Mouse (Mus musculus) heart, adult 2 months (tissue): ENCODE measurements around the gene Prrx1. TPM values are rescaled to one million over a fixed set of nuclear protein-coding genes. Genes with fewer than 3 reads are reported as not detected.

Source experiments
- DNase-seq, 2 experiments: peaks; one replicate each; pipeline ENCODE4 v3.0.0; 2021
- H3K27ac ChIP-seq: fragments of 200-600 bp; 2 replicates; pipeline ENCODE4 v1.8.1; 2022
- H3K27me3 ChIP-seq: fragments of 200-500 bp; 2 replicates; pipeline ENCODE4 v1.6.1; 2012; ENCODE audit warnings: mild to moderate bottlenecking, low read length, inconsistent platforms, mixed read lengths; ENCODE audit not compliant: control insufficient read depth, insufficient read depth
- H3K36me3 ChIP-seq: fragments of 200-500 bp; 2 replicates; pipeline ENCODE4 v1.6.1; 2012; ENCODE audit warnings: low read length, inconsistent platforms; ENCODE audit not compliant: control insufficient read depth, insufficient read depth
- H3K4me1 ChIP-seq: fragments of 200-500 bp; 2 replicates; pipeline ENCODE4 v1.6.1; 2011; ENCODE audit warnings: low read length; ENCODE audit not compliant: control insufficient read depth, insufficient read depth
- H3K4me3 ChIP-seq: fragments of 200-600 bp; 2 replicates; pipeline ENCODE4 v1.8.1; 2022
- H3K79me2 ChIP-seq: fragments of 200-500 bp; replicated peaks from 2 replicates; pipeline ENCODE4 v1.6.1; 2012; ENCODE audit warnings: mild to moderate bottlenecking, inconsistent platforms, low read length, moderate library complexity, mixed read lengths; ENCODE audit not compliant: control insufficient read depth, insufficient read depth
- H3K9ac ChIP-seq: fragments of 200-500 bp; 2 replicates; pipeline ENCODE4 v1.6.1; 2012; ENCODE audit warnings: low read depth, mild to moderate bottlenecking, control low read depth, inconsistent platforms, low read length, mixed read lengths
- CTCF ChIP-seq: fragments of 200-600 bp; IDR thresholded peaks from 2 replicates; pipeline ENCODE4 v1.8.1; 2022; ENCODE audit warnings: antibody characterized with exemption, mild to moderate bottlenecking, moderate library complexity
- EP300 ChIP-seq: fragments of 200-500 bp; IDR thresholded peaks from 2 replicates; pipeline ENCODE4 v1.6.1; 2011; ENCODE audit warnings: low read depth, low read length, control low read depth; ENCODE audit not compliant: insufficient read depth
- POLR2A ChIP-seq: fragments of 200-500 bp; IDR thresholded peaks from 2 replicates; pipeline ENCODE4 v1.6.1; 2011; ENCODE audit warnings: mild to moderate bottlenecking, low read depth, low read length, control low read depth; ENCODE audit not compliant: insufficient read depth
- WGBS: fragments of 180-500 bp; shearing (Covaris S2); methylation state at CpG from one replicate; pipeline ENCODE4 v1.1.7; 2018; 5-methylcytosine and 5-hydroxymethylcytosine counted together
- intact Hi-C: fragments of 180-260 bp; cut with DNase I; formaldehyde crosslinking; loops from one replicate; pipeline ENCODE4 v1.15.1; 2025
- polyA plus RNA-seq: library from polyadenylated mRNA; depleted of rRNA; stranded (reverse); fragments of >200 nt; gene quantifications from 2 replicates; pipeline ENCODE4 v1.2.3, GENCODE M21; 2012
- total RNA-seq, 2 experiments: library from RNA; stranded (reverse); gene quantifications; 2 replicates each; pipeline ENCODE4 v1.2.3; 2021

Prrx1 gene
- total and polyA plus RNA-seq, 3 experiments: 15.0 to 29.5 (median 28.1) TPM

- no peaks in the 10 kb centered on the region for H3K27me3 ChIP-seq
- no peaks in the 10 kb centered on the region for H3K79me2 ChIP-seq
- H3K36me3 ChIP-seq: peaks cover 3% of the 10 kb centered on the region
- WGBS: 57% methylated on average over 1 of the region's 1 CpGs
- H3K4me1 ChIP-seq: no peaks in the 10 kb centered on the region
- intact Hi-C loops: no loop called here
- H3K27ac ChIP-seq: no peak overlapping the region
- H3K9ac ChIP-seq: no peak overlapping the region
- no peak for DNase-seq
- no peak overlapping the region for H3K4me3 ChIP-seq
- TF ChIP-seq POLR2A: no peak
- no peak for TF ChIP-seq EP300
- TF ChIP-seq CTCF: no peak
These were observed 61.7 kb downstream of the Prrx1 start for GRCm38 (mm10) chr1:163251766-163252165.

DNA sequence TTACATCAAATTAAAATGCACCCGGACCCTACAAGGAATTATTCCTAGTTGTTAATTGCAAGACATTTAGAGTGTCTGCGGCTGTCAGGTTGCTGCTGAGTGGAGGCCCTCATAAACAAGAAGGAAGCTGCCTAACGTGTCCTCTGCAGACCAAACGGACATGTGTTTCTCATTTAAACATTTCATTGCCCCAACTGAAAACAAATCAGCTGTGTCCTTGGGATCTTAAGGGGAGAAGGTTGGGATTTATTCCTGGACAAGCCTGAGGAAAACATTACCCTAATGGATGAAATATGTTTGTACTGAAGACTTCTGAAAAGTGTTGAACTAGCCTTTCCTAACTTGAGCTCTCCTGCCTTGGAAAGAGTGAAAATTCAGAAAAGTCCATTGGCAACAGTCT, 74.6 kb downstream of the Prrx1 start:
- intact Hi-C loops: no loop called here
- TF ChIP-seq POLR2A: no peak
- no peak for TF ChIP-seq EP300
- no peak for TF ChIP-seq CTCF
- no peak for DNase-seq
- no peaks in the 10 kb centered on the region for H3K27me3 ChIP-seq
- WGBS: 70% methylated on average over 4 of the region's 4 CpGs
- H3K36me3 ChIP-seq: no peaks in the 10 kb centered on the region
- no peaks in the 10 kb centered on the region for H3K79me2 ChIP-seq
- no peak overlapping the region for H3K27ac ChIP-seq
- no peak overlapping the region for H3K4me3 ChIP-seq
- no peak overlapping the region for H3K9ac ChIP-seq
- no peaks in the 10 kb centered on the region for H3K4me1 ChIP-seq

DNA sequence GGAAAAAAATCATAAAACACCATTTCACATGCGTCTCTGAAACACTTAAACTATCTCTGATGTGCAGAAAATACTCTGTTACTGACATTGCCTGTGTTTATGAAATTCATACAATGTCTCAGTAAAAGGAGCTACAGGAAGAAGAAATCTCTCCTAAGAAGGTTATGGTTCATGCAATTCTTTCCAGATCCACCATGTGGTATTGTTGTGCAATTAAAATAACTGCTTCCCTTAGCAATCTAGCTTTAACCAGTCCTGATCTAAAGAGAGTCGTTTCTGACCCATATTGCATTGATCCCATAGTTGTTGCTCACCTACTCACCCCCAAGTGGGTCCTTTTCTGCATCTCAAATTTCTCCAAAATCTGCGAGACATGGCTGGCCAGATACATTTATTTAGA, 82.3 kb downstream of the Prrx1 start:
- 61% methylated on average over 3 of the region's 3 CpGs for WGBS
- TF ChIP-seq POLR2A: no peak
- peak; percentile 69 for TF ChIP-seq CTCF
- TF ChIP-seq EP300: no peak
- Histone ChIP-seq H3K79me2 (no peaks in the 10 kb centered on the region), H3K27ac (no peak overlapping the region), H3K9ac (no peak overlapping the region), H3K4me3 (no peak overlapping the region), H3K4me1 (no peaks in the 10 kb centered on the region), H3K36me3 (no peaks in the 10 kb centered on the region), H3K27me3 (no peaks in the 10 kb centered on the region)
- intact Hi-C loops: loop anchor here (5.0 kb wide), 1 partner anchor 81 kb away; the partner anchor contains the start of gene Prrx1
- no peak for DNase-seq

GRCm38 (mm10) chr1:163226271-163226670, 87.2 kb downstream of the Prrx1 start:
- no peak overlapping the region for H3K9ac ChIP-seq
- no peaks in the 10 kb centered on the region for H3K4me1 ChIP-seq
- no peak overlapping the region for H3K4me3 ChIP-seq
- H3K79me2 ChIP-seq: no peaks in the 10 kb centered on the region
- 67% methylated on average over 4 of the region's 4 CpGs for WGBS
- H3K27ac ChIP-seq: no peak overlapping the region
- H3K27me3 ChIP-seq: no peaks in the 10 kb centered on the region
- no peak for DNase-seq
- intact Hi-C loops: no loop called here
- no peaks in the 10 kb centered on the region for H3K36me3 ChIP-seq
- no peak for TF ChIP-seq POLR2A
- no peak for TF ChIP-seq EP300
- TF ChIP-seq CTCF: no peak

GRCm38 (mm10) chr1:163221767-163222166, 91.7 kb downstream of the Prrx1 start:
- Histone ChIP-seq H3K4me3 (no peak overlapping the region), H3K79me2 (no peaks in the 10 kb centered on the region), H3K9ac (no peak overlapping the region), H3K27ac (no peak overlapping the region), H3K36me3 (no peaks in the 10 kb centered on the region), H3K4me1 (no peaks in the 10 kb centered on the region), H3K27me3 (no peaks in the 10 kb centered on the region)
- 76% methylated on average over 1 of the region's 1 CpGs for WGBS
- no peak for DNase-seq
- intact Hi-C loops: no loop called here
- no peak for TF ChIP-seq POLR2A
- no peak for TF ChIP-seq EP300
- TF ChIP-seq CTCF: no peak

DNA sequence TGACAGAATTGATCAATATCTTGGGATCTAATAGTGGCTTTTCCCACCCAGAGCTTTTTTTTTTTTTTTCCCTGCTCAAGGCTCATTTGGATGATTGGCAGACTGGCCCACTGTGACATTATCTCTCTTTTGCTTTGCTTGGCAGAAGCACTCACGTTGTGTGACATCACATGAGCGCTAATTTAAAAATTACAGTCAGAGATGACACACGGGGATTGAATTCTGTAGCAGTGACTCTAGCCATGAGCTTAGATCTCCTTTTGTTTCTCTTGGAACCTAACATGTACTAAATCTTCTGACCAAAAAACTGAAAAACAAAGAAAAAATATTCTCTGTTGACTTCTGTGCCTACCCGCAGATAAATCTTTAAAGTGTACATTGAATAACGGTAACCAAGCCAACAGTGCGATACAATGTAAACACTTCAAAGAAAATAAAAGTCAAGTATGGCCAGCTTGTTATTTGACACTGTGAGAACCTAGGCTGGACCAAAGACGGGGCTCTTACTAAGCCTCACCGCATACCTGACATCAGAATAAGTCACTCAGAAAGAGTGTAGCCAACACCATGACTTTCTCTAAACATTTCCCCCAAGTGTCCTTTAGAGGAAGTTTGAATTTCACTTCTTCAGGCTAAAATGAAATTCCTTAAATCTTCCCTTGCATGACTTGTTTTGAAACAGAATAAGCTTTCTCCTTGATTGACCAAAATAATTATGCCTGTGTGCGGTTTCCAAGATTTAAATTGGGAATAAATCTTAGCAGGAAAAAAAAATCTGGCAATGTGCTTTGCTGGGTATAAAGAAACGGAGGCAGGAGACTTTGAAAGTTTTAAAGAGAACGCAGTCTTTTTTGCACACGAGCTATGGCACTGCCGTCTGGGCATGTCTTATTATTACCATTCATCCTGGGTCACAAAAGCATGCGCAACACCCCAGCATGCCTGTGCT, 104.3 kb downstream of the Prrx1 start:
- WGBS: 75% methylated on average over 14 of the region's 14 CpGs
- intact Hi-C loops: no loop called here

More for the DNA sequence above, 104.3 kb downstream of the Prrx1 start:
- H3K27ac ChIP-seq: no peak overlapping the region
- no peak overlapping the region for H3K9ac ChIP-seq
- TF ChIP-seq CTCF: no peak
- no peak for TF ChIP-seq EP300
- TF ChIP-seq POLR2A: no peak
- H3K27me3 ChIP-seq: no peaks in the 10 kb centered on the region
- no peak overlapping the region for H3K4me3 ChIP-seq
- H3K79me2 ChIP-seq: no peaks in the 10 kb centered on the region
- H3K36me3 ChIP-seq: no peaks in the 10 kb centered on the region
- no peaks in the 10 kb centered on the region for H3K4me1 ChIP-seq
- DNase-seq: no peak
